11 mouse cellular contexts compared by ENCODE assay signal in the genomic region with DNA sequence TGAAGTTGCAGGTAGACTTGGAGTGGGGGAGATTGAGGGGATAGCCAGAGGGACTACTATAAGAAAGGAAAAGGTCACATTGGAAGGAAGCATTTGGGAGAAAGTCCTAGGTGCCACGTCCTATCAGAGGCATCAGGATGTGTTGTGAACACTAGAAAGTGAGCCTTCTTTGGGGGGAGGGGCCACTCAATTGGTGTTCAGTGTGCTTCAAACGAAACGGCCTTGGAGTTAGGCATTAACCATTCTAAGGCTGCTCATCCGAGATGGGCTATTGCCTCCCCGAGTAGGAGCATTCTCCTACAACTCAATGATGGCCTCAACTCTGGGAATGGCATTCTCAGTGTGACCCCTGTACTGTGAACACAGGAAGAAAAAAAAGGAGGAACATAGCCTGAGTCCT. TPM values are rescaled to one million over a fixed set of nuclear protein-coding genes. Genes with fewer than 3 reads are reported as not detected.
DNase-seq lines count a peak whose midpoint lies in the region; ATAC-seq and TF ChIP-seq lines count a peak whose summit lies in the region.
"Had no signal": no experiment of that assay in that cellular context is flagged by ENCODE, and none has a peak within 500 bp of the region (broad histone marks: within the 10 kb centered on the region; RNA-seq: fewer than 3 reads in every experiment).

No protein-coding gene starts in this region.

- TF ChIP-seq EP300 in liver, embryonic 14.5 days (IDR thresholded peaks at IDR 0.05; ENCODE audit: low read depth), result no peak

- 70% methylated on average over 5 of the region's 5 CpGs for WGBS in embryonic facial prominence, embryonic 12.5 days
- 72% methylated on average over 5 of the region's 5 CpGs for WGBS in embryonic facial prominence, embryonic 10.5 days
- 28% methylated on average over 5 of the region's 5 CpGs for WGBS in kidney, postnatal 0 days
- 51% methylated on average over 5 of the region's 5 CpGs for WGBS in embryonic facial prominence, embryonic 15.5 days
- 37% methylated on average over 5 of the region's 5 CpGs for WGBS in liver, embryonic 14.5 days (ENCODE audit: insufficient replicate concordance)

- H3K27me3 ChIP-seq in embryonic facial prominence, embryonic 12.5 days, result no peaks in the 10 kb centered on the region
- no peaks in the 10 kb centered on the region for H3K27me3 ChIP-seq in embryonic facial prominence, embryonic 10.5 days (replicated peaks; ENCODE audit: low read depth, poor library complexity, severe bottlenecking)
- no peaks in the 10 kb centered on the region for H3K27me3 ChIP-seq in kidney, postnatal 0 days (ENCODE audit: insufficient read depth, low read length)
- no peaks in the 10 kb centered on the region for H3K27me3 ChIP-seq in embryonic facial prominence, embryonic 15.5 days
- H3K27me3 ChIP-seq in liver, embryonic 14.5 days (ENCODE audit: control insufficient read depth, insufficient read depth, low read length), result no peaks in the 10 kb centered on the region
- H3K27me3 ChIP-seq: forebrain, embryonic 12.5 days had no signal

- no peaks in the 10 kb centered on the region for H3K36me3 ChIP-seq in embryonic facial prominence, embryonic 12.5 days
- H3K36me3 ChIP-seq in embryonic facial prominence, embryonic 10.5 days (replicated peaks), result peaks cover 12% of the 10 kb centered on the region
- no peaks in the 10 kb centered on the region for H3K36me3 ChIP-seq in kidney, postnatal 0 days (ENCODE audit: insufficient read depth, low read length)
- H3K36me3 ChIP-seq in embryonic facial prominence, embryonic 15.5 days, result 0 out of 2 replicates have a peak, but pooled peaks cover 3% of the 10 kb centered on the region
- H3K36me3 ChIP-seq in liver, embryonic 14.5 days (replicated peaks; ENCODE audit: control insufficient read depth, insufficient read depth, low read depth), result no peaks in the 10 kb centered on the region

- intact Hi-C loops in gastrocnemius, postnatal 36 days (cut with DNase I), result no loop called here

- no peak for TF ChIP-seq CTCF in kidney, postnatal 0 days (IDR thresholded peaks at IDR 0.05; ENCODE audit: low read depth)
- TF ChIP-seq CTCF in liver, embryonic 14.5 days (IDR thresholded peaks at IDR 0.05; ENCODE audit: low read depth), result no peak

- no peak overlapping the region for H3K9ac ChIP-seq in embryonic facial prominence, embryonic 12.5 days
- H3K9ac ChIP-seq in kidney, postnatal 0 days (ENCODE audit: low read depth, low read length), result peak overlapping the region; percentile 31; the same call in 1 of the 2 replicates
- no peak overlapping the region for H3K9ac ChIP-seq in embryonic facial prominence, embryonic 15.5 days
- no peak overlapping the region for H3K9ac ChIP-seq in liver, embryonic 14.5 days (replicated peaks)
- H3K9ac ChIP-seq: forebrain, embryonic 12.5 days had no signal

- no peak for ATAC-seq in embryonic facial prominence, embryonic 12.5 days (ENCODE audit: insufficient number of reproducible peaks, insufficient read depth, low FRiP score, low TSS enrichment)
- 0 out of 2 replicates have a peak, but pooled peaks have one; percentile 12 for ATAC-seq in kidney, postnatal 0 days (replicated peaks; ENCODE audit: low FRiP score, low read depth)
- ATAC-seq in embryonic facial prominence, embryonic 15.5 days (ENCODE audit: insufficient number of reproducible peaks, low FRiP score, low TSS enrichment, low read depth), result no peak
- no peak for ATAC-seq in liver, embryonic 14.5 days (ENCODE audit: insufficient read depth)
- ATAC-seq in inflammation-experienced regulatory T-cells, adult 6 months, result no peak

- no peak for DNase-seq in embryonic facial prominence, embryonic 10.5 days (ENCODE audit: low spot score)
- DNase-seq in kidney, postnatal 0 days (ENCODE audit: low spot score), result no peak
- no peak for DNase-seq in kidney, adult 11 months
- DNase-seq in liver, embryonic 14.5 days (ENCODE audit: low read depth in 3 of 3, low spot score in 3 of 3), result no peak
- no peak for DNase-seq in gastrocnemius, postnatal 36 days
- DNase-seq: cerebellum, postnatal 25 days had no signal

- no peaks in the 10 kb centered on the region for H3K9me3 ChIP-seq in embryonic facial prominence, embryonic 12.5 days
- no peaks in the 10 kb centered on the region for H3K9me3 ChIP-seq in embryonic facial prominence, embryonic 10.5 days
- H3K9me3 ChIP-seq in kidney, postnatal 0 days (replicated peaks; ENCODE audit: low read length), result no peaks in the 10 kb centered on the region
- no peaks in the 10 kb centered on the region for H3K9me3 ChIP-seq in embryonic facial prominence, embryonic 15.5 days (replicated peaks)
- no peaks in the 10 kb centered on the region for H3K9me3 ChIP-seq in liver, embryonic 14.5 days (ENCODE audit: control insufficient read depth, low read length)
- H3K9me3 ChIP-seq: forebrain, embryonic 12.5 days had no signal

- H3K4me2 ChIP-seq in embryonic facial prominence, embryonic 12.5 days (replicated peaks), result no peak overlapping the region
- no peak overlapping the region for H3K4me2 ChIP-seq in kidney, postnatal 0 days (ENCODE audit: low read length)
- H3K4me2 ChIP-seq in embryonic facial prominence, embryonic 15.5 days (replicated peaks), result 0 out of 2 replicates have a peak overlapping the region, but pooled peaks have one; percentile 1
- peak overlapping the region; percentile 20 for H3K4me2 ChIP-seq in liver, embryonic 14.5 days (ENCODE audit: low read depth)
- H3K4me2 ChIP-seq: forebrain, embryonic 12.5 days; midbrain, embryonic 11.5 days had no signal

- peak overlapping the region; percentile 54 for H3K27ac ChIP-seq in embryonic facial prominence, embryonic 12.5 days
- no peak overlapping the region for H3K27ac ChIP-seq in embryonic facial prominence, embryonic 10.5 days (replicated peaks)
- H3K27ac ChIP-seq in kidney, postnatal 0 days, result peak overlapping the region; percentile 54; the same call in 1 of the 2 replicates
- H3K27ac ChIP-seq in embryonic facial prominence, embryonic 15.5 days (replicated peaks), result peak overlapping the region; percentile 73
- no peak overlapping the region for H3K27ac ChIP-seq in liver, embryonic 14.5 days
- H3K27ac ChIP-seq: forebrain, embryonic 12.5 days had no signal

- H3K4me3 ChIP-seq in embryonic facial prominence, embryonic 12.5 days, result no peak overlapping the region
- H3K4me3 ChIP-seq in embryonic facial prominence, embryonic 10.5 days, result no peak overlapping the region
- H3K4me3 ChIP-seq in kidney, postnatal 0 days (replicated peaks; ENCODE audit: low read depth, low read length), result no peak overlapping the region
- no peak overlapping the region for H3K4me3 ChIP-seq in embryonic facial prominence, embryonic 15.5 days (replicated peaks)
- no peak overlapping the region for H3K4me3 ChIP-seq in liver, embryonic 14.5 days (ENCODE audit: insufficient read depth in 1 of 2, low read depth in 2 of 2, low read length in 2 of 2)
- H3K4me3 ChIP-seq: forebrain, embryonic 12.5 days had no signal

- H3K4me1 ChIP-seq in embryonic facial prominence, embryonic 12.5 days, result peaks cover 11% of the 10 kb centered on the region
- peaks cover 15% of the 10 kb centered on the region for H3K4me1 ChIP-seq in embryonic facial prominence, embryonic 10.5 days
- peaks cover 27% of the 10 kb centered on the region for H3K4me1 ChIP-seq in kidney, postnatal 0 days (replicated peaks; ENCODE audit: insufficient read depth, low read length)
- peaks cover 24% of the 10 kb centered on the region for H3K4me1 ChIP-seq in embryonic facial prominence, embryonic 15.5 days
- H3K4me1 ChIP-seq in liver, embryonic 14.5 days (replicated peaks; ENCODE audit: control insufficient read depth in 2 of 2, insufficient read depth in 2 of 2, low read length in 1 of 2), result peaks cover 0 to 18% of the 10 kb centered on the region in 2 experiments; a peak in 2 of 4 replicates

RNA-seq across cellular contexts. Expression of gene Rpl27a, which starts 43.7 kb away (rescaled TPM):
- 127 and 129 TPM in 2 replicates for polyA plus RNA-seq in embryonic facial prominence, embryonic 12.5 days (2016; fragmentation: Nextera tagmentation; extraction: Ambion mirVana)
- polyA plus RNA-seq in embryonic facial prominence, embryonic 10.5 days (2016; fragmentation: Nextera tagmentation; extraction: Ambion mirVana), result 132 and 136 TPM in 2 replicates
- 156 and 166 TPM in 2 replicates for polyA plus RNA-seq in kidney, postnatal 0 days (2015; fragmentation: Nextera tagmentation; extraction: Ambion mirVana)
- polyA plus RNA-seq in embryonic facial prominence, embryonic 15.5 days (2015; fragmentation: Nextera tagmentation; extraction: Ambion mirVana), result 140 and 145 TPM in 2 replicates
- 389 and 486 TPM in 2 replicates for polyA plus RNA-seq in liver, embryonic 14.5 days (2012; rRNA removed)
- polyA plus RNA-seq in liver, embryonic 14.5 days (2014; fragmentation: Nextera tagmentation; extraction: Ambion mirVana), result 93.6 and 94.5 TPM in 2 replicates
- total RNA-seq in gastrocnemius, postnatal 36 days (2021), result 10 to 100 TPM; 63.3 to 79.1 TPM
- polyA plus RNA-seq in inflammation-experienced regulatory T-cells, adult 6 months (2017; shearing (Covaris generic)), result 100 to 1,000 TPM; 216 to 323 (median 255) TPM

RNA-seq across cellular contexts. Expression of gene Trim66, which starts 54.7 kb away (rescaled TPM):
- 0.57 and 0.75 TPM in 2 replicates for polyA plus RNA-seq in embryonic facial prominence, embryonic 12.5 days (2016; fragmentation: Nextera tagmentation; extraction: Ambion mirVana)
- 0.15 and 0.22 TPM in 2 replicates for polyA plus RNA-seq in embryonic facial prominence, embryonic 10.5 days (2016; fragmentation: Nextera tagmentation; extraction: Ambion mirVana)
- polyA plus RNA-seq in kidney, postnatal 0 days (2015; fragmentation: Nextera tagmentation; extraction: Ambion mirVana), result 0.05 TPM in 1 of 2 replicates, not detected in the other
- 3.9 and 5.6 TPM in 2 replicates for polyA plus RNA-seq in embryonic facial prominence, embryonic 15.5 days (2015; fragmentation: Nextera tagmentation; extraction: Ambion mirVana)
- 0.03 TPM in 2 replicates for polyA plus RNA-seq in liver, embryonic 14.5 days (2012; rRNA removed)
- 0.03 TPM in 1 of 2 replicates, not detected in the other for polyA plus RNA-seq in liver, embryonic 14.5 days (2014; fragmentation: Nextera tagmentation; extraction: Ambion mirVana)
- under 1 TPM; 0.07 to 0.18 TPM for total RNA-seq in gastrocnemius, postnatal 36 days (2021)
- not detected for polyA plus RNA-seq in inflammation-experienced regulatory T-cells, adult 6 months (2017; shearing (Covaris generic))

Comparison
In these comparisons a context has a peak if more than half of its experiments do, and no peak if none do; other contexts are left out.
1. H3K27ac ChIP-seq: peak in embryonic facial prominence, embryonic 12.5 days (single experiment), kidney, postnatal 0 days (single experiment) and embryonic facial prominence, embryonic 15.5 days (single experiment); none in embryonic facial prominence, embryonic 10.5 days (single experiment) and liver, embryonic 14.5 days (single experiment).
2. H3K4me2 ChIP-seq: peak in embryonic facial prominence, embryonic 15.5 days (single experiment) and liver, embryonic 14.5 days (single experiment); none in embryonic facial prominence, embryonic 12.5 days (single experiment) and kidney, postnatal 0 days (single experiment).